Mouse (Mus musculus) spleen, adult 18-20 months (tissue): ENCODE measurements around the gene Ablim1.
A peak's percentile ranks its signal among the peaks of the same experiment; 100 is the strongest.

ENCODE experiments used
- DNase-seq, 2 experiments: peaks; one replicate each; pipeline ENCODE4 v3.0.0; 2022; ENCODE audit warnings: mixed read lengths in 2 of 2

Ablim1 gene

GRCm38 (mm10) chr19:57314346-57315012 lies at the start of gene Ablim1:
Gene Ablim1, minus strand, starts transcription at chr19:57314919.
- peak; percentile 27 to 52 for DNase-seq

- no peak for DNase-seq
These were observed 48.8 kb upstream of the Ablim1 start for GRCm38 (mm10) chr19:57363538-57363937.

GRCm38 (mm10) chr19:57363076-57363475 lies 48.4 kb upstream of the Ablim1 start:
- DNase-seq, result no peak

GRCm38 (mm10) chr19:57362586-57362985 lies 47.9 kb upstream of the Ablim1 start:
- no peak for DNase-seq

- DNase-seq, result no peak
These were observed 47.2 kb upstream of the Ablim1 start for GRCm38 (mm10) chr19:57361939-57362307.

- no peak for DNase-seq
These were observed 46.6 kb upstream of the Ablim1 start for GRCm38 (mm10) chr19:57361131-57361938.

- peak; percentile 92 to 96 for DNase-seq
These were observed 45.8 kb upstream of the Ablim1 start, which contains the start of gene Fam160b1 for GRCm38 (mm10) chr19:57360341-57361130. Gene Fam160b1, plus strand, starts transcription at chr19:57360680.

GRCm38 (mm10) chr19:57359701-57360326 lies 45.1 kb upstream of the Ablim1 start:
- peak in 1 of 2 experiments; percentile 45 for DNase-seq

GRCm38 (mm10) chr19:57358836-57359598 lies 44.3 kb upstream of the Ablim1 start:
- DNase-seq, result no peak

- DNase-seq, result peak; percentile 61 to 78
These were observed 43.6 kb upstream of the Ablim1 start for GRCm38 (mm10) chr19:57358322-57358721.

- no peak for DNase-seq
These were observed 43.1 kb upstream of the Ablim1 start for GRCm38 (mm10) chr19:57357811-57358210.

GRCm38 (mm10) chr19:57357244-57357643 lies 42.5 kb upstream of the Ablim1 start:
- DNase-seq, result no peak

- DNase-seq, result peak in 1 of 2 experiments; percentile 27
These were observed 41.6 kb upstream of the Ablim1 start for GRCm38 (mm10) chr19:57356273-57356672.

GRCm38 (mm10) chr19:57355451-57356251 lies 40.9 kb upstream of the Ablim1 start:
- DNase-seq, result peak; percentile 57 to 63

- DNase-seq, result no peak
These were observed 40.0 kb upstream of the Ablim1 start for GRCm38 (mm10) chr19:57354715-57355114.

- no peak for DNase-seq
These were observed 39.3 kb upstream of the Ablim1 start for GRCm38 (mm10) chr19:57354050-57354449.

GRCm38 (mm10) chr19:57353228-57353627 lies 38.5 kb upstream of the Ablim1 start:
- no peak for DNase-seq

GRCm38 (mm10) chr19:57352337-57352935 lies 37.7 kb upstream of the Ablim1 start:
- DNase-seq, result no peak

- no peak for DNase-seq
These were observed 34.4 kb upstream of the Ablim1 start for GRCm38 (mm10) chr19:57349096-57349495.

GRCm38 (mm10) chr19:57344678-57345077 lies 30.0 kb upstream of the Ablim1 start:
- no peak for DNase-seq

- DNase-seq, result no peak
These were observed 29.1 kb upstream of the Ablim1 start for GRCm38 (mm10) chr19:57343860-57344259.
